8 mouse cellular contexts compared by ENCODE assay signal in the genomic region with DNA sequence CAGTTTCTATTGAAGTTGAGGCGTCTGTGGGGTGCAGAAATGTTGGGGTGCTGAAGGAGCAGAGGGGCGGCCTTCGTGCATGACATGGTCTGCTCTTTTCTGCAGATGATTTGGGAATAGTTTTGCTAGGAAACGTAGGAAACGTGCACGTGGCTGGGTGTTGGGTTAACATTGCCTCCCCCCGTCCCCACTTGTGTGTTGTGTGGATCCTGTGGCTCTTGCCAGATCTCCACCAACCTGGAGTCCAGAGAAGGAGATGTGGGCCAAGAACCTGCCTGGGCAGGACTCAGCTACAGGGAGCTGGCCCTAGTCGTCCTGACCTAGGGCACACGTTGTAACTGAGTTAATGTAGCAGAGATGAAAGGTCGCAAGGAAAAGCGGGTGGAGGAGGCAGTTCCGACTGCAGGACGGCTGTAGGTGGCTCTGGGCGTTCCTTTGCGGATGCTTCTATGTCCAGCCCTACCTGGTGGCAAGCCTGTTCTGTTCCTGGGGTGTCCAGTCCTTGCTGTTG.
DNase-seq lines count a peak whose midpoint lies in the region; ATAC-seq and TF ChIP-seq lines count a peak whose summit lies in the region.

No protein-coding gene starts in this region.

- no peaks in the 10 kb centered on the region for H3K9me3 ChIP-seq in lung, embryonic 14.5 days (ENCODE audit: low read depth, low read length)
- H3K9me3 ChIP-seq in hindbrain, embryonic 16.5 days (ENCODE audit: control insufficient read depth, low read length) = no peaks in the 10 kb centered on the region
- no peaks in the 10 kb centered on the region for H3K9me3 ChIP-seq in liver, embryonic 14.5 days (ENCODE audit: control insufficient read depth, low read length)

- H3K4me3 ChIP-seq in lung, embryonic 14.5 days (ENCODE audit: low read depth, low read length) = peak overlapping the region; percentile 78
- peak overlapping the region; percentile 83 for H3K4me3 ChIP-seq in hindbrain, embryonic 16.5 days (ENCODE audit: low read length)
- H3K4me3 ChIP-seq in liver, embryonic 14.5 days (ENCODE audit: insufficient read depth in 1 of 2, low read depth in 2 of 2, low read length in 2 of 2) = peak overlapping the region; percentile 98 to 99

- H3K27ac ChIP-seq in lung, embryonic 14.5 days (ENCODE audit: low read depth) = peak overlapping the region; percentile 63
- H3K27ac ChIP-seq in hindbrain, embryonic 16.5 days (ENCODE audit: low read depth, low read length) = peak overlapping the region; percentile 100
- H3K27ac ChIP-seq in liver, embryonic 14.5 days = peak overlapping the region; percentile 93

- no peaks in the 10 kb centered on the region for H3K36me3 ChIP-seq in lung, embryonic 14.5 days (ENCODE audit: insufficient read depth)
- no peaks in the 10 kb centered on the region for H3K36me3 ChIP-seq in hindbrain, embryonic 16.5 days (ENCODE audit: control insufficient read depth, insufficient read depth, low read length)
- 0 out of 2 replicates have a peak, but pooled peaks cover 2% of the 10 kb centered on the region for H3K36me3 ChIP-seq in liver, embryonic 14.5 days (replicated peaks; ENCODE audit: control insufficient read depth, insufficient read depth, low read depth)

- H3K4me2 ChIP-seq in lung, embryonic 14.5 days = peak overlapping the region; percentile 99
- H3K4me2 ChIP-seq in hindbrain, embryonic 16.5 days (ENCODE audit: low read length) = peak overlapping the region; percentile 94
- peak overlapping the region; percentile 88 for H3K4me2 ChIP-seq in liver, embryonic 14.5 days (ENCODE audit: low read depth)

- TF ChIP-seq CTCF in lung, embryonic 14.5 days (IDR thresholded peaks at IDR 0.05; ENCODE audit: low read depth) = no peak
- no peak for TF ChIP-seq CTCF in liver, embryonic 14.5 days (IDR thresholded peaks at IDR 0.05; ENCODE audit: low read depth)

- TF ChIP-seq EP300 in liver, embryonic 14.5 days (IDR thresholded peaks at IDR 0.05; ENCODE audit: low read depth) = no peak

- H3K9ac ChIP-seq in lung, embryonic 14.5 days = peak overlapping the region; percentile 85
- peak overlapping the region; percentile 88 for H3K9ac ChIP-seq in hindbrain, embryonic 16.5 days (ENCODE audit: low read depth, low read length)
- peak overlapping the region; percentile 92 for H3K9ac ChIP-seq in liver, embryonic 14.5 days (replicated peaks)

- H3K4me1 ChIP-seq in lung, embryonic 14.5 days (ENCODE audit: insufficient read depth) = peaks cover 67% of the 10 kb centered on the region
- peaks cover 69% of the 10 kb centered on the region for H3K4me1 ChIP-seq in hindbrain, embryonic 16.5 days (ENCODE audit: control insufficient read depth, insufficient read depth, low read depth, low read length)
- H3K4me1 ChIP-seq in liver, embryonic 14.5 days (replicated peaks; ENCODE audit: control insufficient read depth in 2 of 2, insufficient read depth in 2 of 2, low read length in 1 of 2) = peaks cover 56 to 57% of the 10 kb centered on the region in 2 experiments

- no peak for DNase-seq in lung, embryonic 14.5 days
- no peak for DNase-seq in lung, postnatal 4 days
- DNase-seq in cerebellum, postnatal 10 days = peak; percentile 69 to 72
- DNase-seq in liver, embryonic 14.5 days (ENCODE audit: low read depth in 3 of 3, low spot score in 3 of 3) = no peak
- no peak for DNase-seq in T-cell, adult 2 months (ENCODE audit: low spot score)
- no peak for DNase-seq in left cerebral cortex, adult 11 months (ENCODE audit: low spot score)
- no peak for DNase-seq in adrenal gland, adult 18-20 months (ENCODE audit: low spot score in 2 of 2)

- no peak for ATAC-seq in lung, embryonic 14.5 days (ENCODE audit: insufficient read depth)
- no peak for ATAC-seq in hindbrain, embryonic 16.5 days
- ATAC-seq in liver, embryonic 14.5 days (ENCODE audit: insufficient read depth) = no peak

- WGBS in lung, embryonic 14.5 days = 13% methylated on average over 15 of the region's 15 CpGs
- 3% methylated on average over 15 of the region's 15 CpGs for WGBS in hindbrain, embryonic 16.5 days
- WGBS in liver, embryonic 14.5 days (ENCODE audit: insufficient replicate concordance) = under 1% methylated on average over 15 of the region's 15 CpGs

- H3K27me3 ChIP-seq in lung, embryonic 14.5 days (ENCODE audit: insufficient read depth, low read length) = no peaks in the 10 kb centered on the region
- no peaks in the 10 kb centered on the region for H3K27me3 ChIP-seq in hindbrain, embryonic 16.5 days (replicated peaks; ENCODE audit: control insufficient read depth, insufficient read depth, low read length)
- H3K27me3 ChIP-seq in liver, embryonic 14.5 days (ENCODE audit: control insufficient read depth, insufficient read depth, low read length) = no peaks in the 10 kb centered on the region

Comparison
In these comparisons a context has a peak if more than half of its experiments do, and no peak if none do; other contexts are left out.
1. DNase-seq: peak in cerebellum, postnatal 10 days (2 of 2); none in lung, embryonic 14.5 days (single experiment), lung, postnatal 4 days (0 of 2), liver, embryonic 14.5 days (0 of 3), T-cell, adult 2 months (single experiment), left cerebral cortex, adult 11 months (single experiment) and adrenal gland, adult 18-20 months (0 of 2).
2. Peak in every context shown above with its lines, with median percentiles within 50 percentile points of each other: H3K27ac ChIP-seq, H3K4me2 ChIP-seq, H3K4me3 ChIP-seq and H3K9ac ChIP-seq.